Mouse (Mus musculus) megakaryocyte, embryonic 14.5 days (primary cell): ENCODE results near the gene Crtc1.

Experiments used
- FLI1 ChIP-seq: IDR thresholded peaks from 2 replicates; pipeline ENCODE4 v1.6.1; 2012; ENCODE audit warnings: low read length, inconsistent platforms, mixed read lengths
- GATA1 ChIP-seq: IDR thresholded peaks from 3 replicates; pipeline ENCODE4 v1.6.1; 2012; ENCODE audit warnings: mixed read lengths, low read length, inconsistent platforms, borderline replicate concordance

DNA sequence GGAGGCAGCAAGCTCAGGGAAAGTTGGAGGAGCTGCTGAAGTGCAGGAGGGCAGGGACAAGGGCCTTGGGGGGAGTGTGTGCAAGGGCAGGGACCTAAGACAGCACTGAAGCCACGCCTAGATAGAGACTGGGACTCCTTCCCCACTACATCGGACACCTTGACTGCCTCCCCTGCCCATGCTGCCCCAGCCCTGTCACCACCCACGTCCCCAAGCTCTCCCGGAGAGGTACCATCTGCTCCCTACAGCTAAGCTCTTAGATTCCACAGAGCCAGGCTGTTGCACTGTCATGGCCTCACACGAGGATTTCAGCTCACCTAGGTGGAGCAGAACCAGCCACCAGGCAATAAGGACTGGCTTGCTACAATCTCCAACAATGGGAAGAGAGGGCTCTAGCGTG, 22.4 kb downstream of the Crtc1 start:
- TF ChIP-seq FLI1: no peak
- no peak for TF ChIP-seq GATA1
